Mouse (Mus musculus) layer of hippocampus, adult 9-10 months (tissue): Measurements from ENCODE around the gene Gprin2.
A peak's percentile ranks its signal among the peaks of the same experiment; 100 is the strongest.

Source experiments
- DNase-seq: peaks from one replicate; pipeline ENCODE4 v3.0.0; 2022; ENCODE audit warnings: low spot score

The Gprin2 gene

GRCm38 (mm10) chr14:34201231-34202035 lies at the start of gene Gprin2:
TSS of gene Gprin2 (minus strand) at chr14:34201653.
- no peak for DNase-seq

- DNase-seq = no peak
These were observed 39.2 kb upstream of the Gprin2 start for GRCm38 (mm10) chr14:34240676-34241075.

- DNase-seq = no peak
These were observed 38.8 kb upstream of the Gprin2 start for GRCm38 (mm10) chr14:34240263-34240662.

- DNase-seq = peak; percentile 9
These were observed 33.4 kb upstream of the Gprin2 start for GRCm38 (mm10) chr14:34234630-34235380.

- DNase-seq = no peak
These were observed 32.4 kb upstream of the Gprin2 start for GRCm38 (mm10) chr14:34233846-34234245.

- no peak for DNase-seq
These were observed 31.6 kb upstream of the Gprin2 start for GRCm38 (mm10) chr14:34232866-34233680.

GRCm38 (mm10) chr14:34232340-34232739 lies 30.9 kb upstream of the Gprin2 start:
- DNase-seq = no peak

- DNase-seq = no peak
These were observed 27.5 kb upstream of the Gprin2 start for GRCm38 (mm10) chr14:34228830-34229506.

GRCm38 (mm10) chr14:34227981-34228380 lies 26.5 kb upstream of the Gprin2 start:
- no peak for DNase-seq

- no peak for DNase-seq
These were observed 25.1 kb upstream of the Gprin2 start for GRCm38 (mm10) chr14:34226566-34226965.

- no peak for DNase-seq
These were observed 24.5 kb upstream of the Gprin2 start for GRCm38 (mm10) chr14:34225986-34226385.

- no peak for DNase-seq
These were observed 22.0 kb upstream of the Gprin2 start for GRCm38 (mm10) chr14:34223362-34223898.

- no peak for DNase-seq
These were observed 20.1 kb upstream of the Gprin2 start for GRCm38 (mm10) chr14:34221416-34222077.

- no peak for DNase-seq
These were observed 19.0 kb upstream of the Gprin2 start for GRCm38 (mm10) chr14:34220426-34220825.

- no peak for DNase-seq
These were observed 18.3 kb upstream of the Gprin2 start for GRCm38 (mm10) chr14:34219786-34220198.

GRCm38 (mm10) chr14:34219295-34219694 lies 17.8 kb upstream of the Gprin2 start, which contains the start of gene Syt15:
TSS of gene Syt15 (plus strand) at chr14:34219595.
- DNase-seq = no peak

GRCm38 (mm10) chr14:34215451-34216127 lies 14.1 kb upstream of the Gprin2 start:
- no peak for DNase-seq

- no peak for DNase-seq
These were observed 8.5 kb upstream of the Gprin2 start for GRCm38 (mm10) chr14:34209942-34210341.

- DNase-seq = no peak
These were observed 7.6 kb upstream of the Gprin2 start for GRCm38 (mm10) chr14:34209080-34209479.

- peak; percentile 12 for DNase-seq
These were observed 7.2 kb upstream of the Gprin2 start for GRCm38 (mm10) chr14:34208651-34209050.
